Mouse (Mus musculus): ENCODE measurements around the gene Mroh9. TPM values are rescaled to one million over a fixed set of nuclear protein-coding genes. Genes with fewer than 3 reads are reported as not detected.

Gene Mroh9
- polyA plus RNA-seq, 1 experiment from 2014 or later = not detected

- no peaks in the 10 kb centered on the region for H3K9me3 ChIP-seq (replicated peaks)
- WGBS (ENCODE audit: insufficient replicate concordance) = 43% methylated on average over 2 of the region's 2 CpGs
- ATAC-seq = no peak
Measured at GRCm38 (mm10) chr1:163057363-163057762, 28.1 kb downstream of the Mroh9 start.

DNA sequence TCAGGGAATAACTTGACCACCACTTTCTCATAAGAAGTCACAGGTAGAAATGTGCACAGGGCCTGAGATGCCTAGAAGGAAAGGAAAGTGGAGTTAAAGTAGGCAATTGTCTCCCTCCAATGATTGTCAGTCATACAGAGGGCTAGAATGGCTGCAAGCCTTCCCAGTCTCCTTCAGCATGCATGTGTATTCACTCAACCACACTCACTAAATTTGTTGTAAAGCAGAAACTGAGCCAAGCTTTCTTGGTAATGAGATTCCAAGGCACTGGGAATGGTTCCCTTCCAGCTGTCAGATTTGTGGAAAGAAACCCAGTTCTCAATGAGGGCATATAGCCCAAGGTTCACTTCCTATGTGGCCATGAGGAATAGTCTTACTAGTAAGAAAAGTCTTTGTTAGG lies 29.8 kb downstream of the Mroh9 start:
- H3K4me2 ChIP-seq = no peak overlapping the region
- H3K27ac ChIP-seq = no peak overlapping the region
- no peak overlapping the region for H3K9ac ChIP-seq
- no peaks in the 10 kb centered on the region for H3K9me3 ChIP-seq (replicated peaks)
- H3K4me1 ChIP-seq = no peaks in the 10 kb centered on the region
- no peak overlapping the region for H3K4me3 ChIP-seq
- ATAC-seq = no peak
- H3K36me3 ChIP-seq = no peaks in the 10 kb centered on the region
- H3K27me3 ChIP-seq (replicated peaks) = no peaks in the 10 kb centered on the region

More at GRCm38 (mm10) chr1:163057363-163057762, 28.1 kb downstream of the Mroh9 start:
- H3K4me2 ChIP-seq = no peak overlapping the region
- no peaks in the 10 kb centered on the region for H3K4me1 ChIP-seq
- H3K27me3 ChIP-seq (replicated peaks) = no peaks in the 10 kb centered on the region
- no peak overlapping the region for H3K9ac ChIP-seq
- H3K36me3 ChIP-seq = no peaks in the 10 kb centered on the region
- no peak overlapping the region for H3K4me3 ChIP-seq
- H3K27ac ChIP-seq = no peak overlapping the region

DNA sequence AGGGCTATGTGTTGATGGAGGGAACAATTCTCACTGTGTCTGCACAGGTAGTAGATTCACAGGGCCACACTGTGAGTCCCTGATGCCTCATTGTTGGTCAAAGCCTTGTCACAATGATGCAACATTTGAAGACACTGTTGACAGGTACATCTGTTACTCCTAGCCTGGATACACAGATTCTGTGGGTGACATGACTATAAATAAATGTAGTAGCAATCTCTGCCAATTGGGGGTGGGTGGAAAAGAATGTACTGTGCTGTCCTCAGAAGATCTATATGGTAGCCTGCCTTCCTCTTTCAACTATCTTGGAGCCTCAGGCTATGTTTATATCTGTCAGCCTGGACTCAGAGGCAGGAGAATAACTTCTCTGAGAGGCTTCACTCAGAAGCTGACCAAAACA lies 62.4 kb downstream of the Mroh9 start:
- Histone ChIP-seq H3K9me3 (replicated peaks) (no peaks in the 10 kb centered on the region), H3K4me3 (no peak overlapping the region), H3K9ac (no peak overlapping the region), H3K36me3 (no peaks in the 10 kb centered on the region), H3K27ac (no peak overlapping the region), H3K27me3 (replicated peaks) (no peaks in the 10 kb centered on the region), H3K4me1 (no peaks in the 10 kb centered on the region), H3K4me2 (no peak overlapping the region)
- no peak for ATAC-seq

GRCm38 (mm10) chr1:163009220-163009619 lies 76.2 kb downstream of the Mroh9 start:
- no peak for ATAC-seq
- WGBS (ENCODE audit: insufficient replicate concordance) = 39% methylated on average over 3 of the region's 3 CpGs
- no peaks in the 10 kb centered on the region for H3K9me3 ChIP-seq (replicated peaks)

DNA sequence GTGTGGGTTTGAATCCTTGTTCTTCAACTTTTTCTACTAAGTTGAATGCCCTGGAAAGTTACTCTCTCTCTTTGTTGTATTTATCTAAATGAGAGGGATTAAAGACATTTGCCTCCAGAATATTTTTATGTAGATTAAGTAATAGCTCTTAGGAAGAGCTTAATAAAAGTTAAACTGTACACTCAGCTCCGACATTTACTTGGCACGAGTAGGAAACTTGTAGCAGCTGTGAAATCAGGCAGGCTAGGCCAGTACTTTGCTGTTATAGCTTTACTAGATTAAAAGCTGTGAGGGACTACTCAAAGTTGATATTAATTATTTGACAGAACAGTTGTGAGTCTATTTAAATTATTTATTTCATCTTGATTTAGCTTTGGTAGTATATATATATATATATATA lies 82.0 kb downstream of the Mroh9 start:
- ATAC-seq = no peak
- 72% methylated on average over 2 of the region's 2 CpGs for WGBS (ENCODE audit: insufficient replicate concordance)
- Histone ChIP-seq H3K4me3 (no peak overlapping the region), H3K4me2 (no peak overlapping the region), H3K9ac (no peak overlapping the region), H3K9me3 (replicated peaks) (no peaks in the 10 kb centered on the region), H3K4me1 (no peaks in the 10 kb centered on the region), H3K27me3 (replicated peaks) (no peaks in the 10 kb centered on the region), H3K27ac (no peak overlapping the region), H3K36me3 (no peaks in the 10 kb centered on the region)

More at GRCm38 (mm10) chr1:163009220-163009619, 76.2 kb downstream of the Mroh9 start:
- Histone ChIP-seq H3K4me1 (no peaks in the 10 kb centered on the region), H3K9ac (no peak overlapping the region), H3K27ac (no peak overlapping the region), H3K36me3 (no peaks in the 10 kb centered on the region), H3K4me2 (no peak overlapping the region), H3K27me3 (replicated peaks) (no peaks in the 10 kb centered on the region), H3K4me3 (no peak overlapping the region)

GRCm38 (mm10) chr1:163001271-163001829 lies 84.1 kb downstream of the Mroh9 start:
- Histone ChIP-seq H3K4me1 (no peaks in the 10 kb centered on the region), H3K4me3 (no peak overlapping the region), H3K9ac (no peak overlapping the region), H3K9me3 (replicated peaks) (no peaks in the 10 kb centered on the region), H3K27ac (no peak overlapping the region), H3K27me3 (replicated peaks) (no peaks in the 10 kb centered on the region), H3K36me3 (no peaks in the 10 kb centered on the region), H3K4me2 (no peak overlapping the region)
- no peak for ATAC-seq
- WGBS (ENCODE audit: insufficient replicate concordance) = 52% methylated on average over 4 of the region's 4 CpGs

DNA sequence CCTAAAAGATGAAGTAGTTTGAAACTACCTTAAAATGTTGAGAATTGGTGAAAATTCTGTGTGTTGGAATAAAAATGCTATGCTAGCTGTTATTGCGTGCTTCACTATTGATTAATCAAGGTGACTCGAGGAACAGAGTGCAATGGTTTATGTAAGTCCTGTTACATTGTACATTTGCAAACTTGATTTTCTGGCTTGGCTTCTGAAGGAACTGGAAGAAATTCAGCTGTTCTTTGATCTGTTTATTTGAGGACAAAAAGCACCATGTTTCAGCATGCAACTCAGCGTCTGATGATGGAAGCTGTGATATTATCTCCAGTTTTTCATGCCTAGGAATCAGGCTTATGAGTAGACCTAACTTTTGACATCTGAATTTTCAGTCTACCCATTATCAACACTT lies 97.9 kb downstream of the Mroh9 start:
- H3K4me3 ChIP-seq = no peak overlapping the region
- ATAC-seq = no peak
- H3K36me3 ChIP-seq = no peaks in the 10 kb centered on the region
- peaks cover 7% of the 10 kb centered on the region; the same call in 1 of the 2 replicates for H3K9me3 ChIP-seq (replicated peaks)
- WGBS (ENCODE audit: insufficient replicate concordance) = 76% methylated on average over 3 of the region's 3 CpGs
- H3K27ac ChIP-seq = no peak overlapping the region
- no peak overlapping the region for H3K9ac ChIP-seq
- H3K4me2 ChIP-seq = no peak overlapping the region
- no peaks in the 10 kb centered on the region for H3K27me3 ChIP-seq (replicated peaks)
- H3K4me1 ChIP-seq = no peaks in the 10 kb centered on the region

DNA sequence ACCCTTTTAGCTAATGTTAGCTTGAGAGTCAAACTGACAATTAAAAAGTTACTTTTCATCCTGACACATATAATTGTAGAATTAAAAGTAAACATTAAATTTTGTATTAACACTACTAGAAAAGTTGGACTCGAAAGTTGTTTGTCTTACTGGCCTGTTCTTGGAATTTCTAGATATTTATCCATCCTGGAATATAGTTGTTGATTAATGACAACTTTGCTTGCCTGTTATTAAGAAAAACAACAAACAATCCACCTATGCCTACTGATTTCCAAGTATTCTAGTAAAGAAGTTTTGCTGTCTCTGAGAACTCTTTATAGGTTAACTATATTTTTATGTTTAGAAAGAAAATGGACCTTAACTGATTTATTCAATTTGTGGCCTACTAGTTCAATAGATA lies 98.7 kb downstream of the Mroh9 start:
- Histone ChIP-seq H3K36me3 (no peaks in the 10 kb centered on the region), H3K9ac (no peak overlapping the region), H3K9me3 (replicated peaks) (peaks cover 7% of the 10 kb centered on the region; the same call in 1 of the 2 replicates), H3K4me1 (no peaks in the 10 kb centered on the region), H3K27ac (no peak overlapping the region), H3K27me3 (replicated peaks) (no peaks in the 10 kb centered on the region), H3K4me2 (no peak overlapping the region), H3K4me3 (no peak overlapping the region)
- no peak for ATAC-seq
- WGBS (ENCODE audit: insufficient replicate concordance) = 59% methylated on average over 1 of the region's 1 CpGs

DNA sequence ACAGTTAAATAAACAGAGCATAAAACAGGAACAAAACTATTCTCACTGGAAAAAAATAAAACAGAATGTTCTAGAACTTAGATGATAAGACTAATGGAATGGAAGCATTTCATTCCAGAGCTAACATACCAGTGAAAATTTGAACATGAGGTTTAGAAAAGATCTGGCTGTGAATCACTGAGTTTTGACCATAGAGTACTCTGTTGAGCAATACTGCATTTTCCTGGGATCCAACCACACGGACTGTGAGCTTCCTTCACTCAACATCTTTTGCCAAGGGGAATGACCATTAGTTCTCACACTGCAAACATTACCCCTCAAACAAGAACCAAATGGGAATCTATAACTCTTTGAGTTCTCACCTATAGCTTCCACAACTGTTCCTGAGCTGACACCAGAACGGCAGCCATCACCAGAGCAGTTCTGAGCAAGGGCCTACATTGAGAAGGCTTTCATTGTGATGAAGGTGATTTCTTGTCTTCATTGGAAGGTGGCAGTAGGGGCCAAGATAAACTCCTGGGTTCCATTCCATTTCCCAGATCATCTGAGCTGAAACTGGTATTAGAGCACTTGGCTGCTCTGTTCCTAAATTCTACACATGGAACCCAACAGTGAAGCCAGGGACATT lies 99.2 kb downstream of the Mroh9 start:
- 54% methylated on average over 2 of the region's 2 CpGs for WGBS (ENCODE audit: insufficient replicate concordance)
- no peak overlapping the region for H3K9ac ChIP-seq
- no peak for ATAC-seq

GRCm38 (mm10) chr1:162984428-162984827 lies 101.0 kb downstream of the Mroh9 start, which contains the start of gene Fmo3:
Gene Fmo3 (minus strand): TSS chr1:162984528.
- 30% methylated on average over 1 of the region's 1 CpGs for WGBS (ENCODE audit: insufficient replicate concordance)
- Histone ChIP-seq H3K27me3 (replicated peaks) (no peaks in the 10 kb centered on the region), H3K36me3 (no peaks in the 10 kb centered on the region), H3K4me3 (no peak within 1 kb of the TSS), H3K4me2 (no peak within 1 kb of the TSS), H3K9ac (no peak within 1 kb of the TSS), H3K27ac (no peak within 1 kb of the TSS), H3K4me1 (no peaks in the 10 kb centered on the region), H3K9me3 (replicated peaks) (no peaks in the 10 kb centered on the region)
- no peak for ATAC-seq

More for the DNA sequence above, 99.2 kb downstream of the Mroh9 start:
- no peak overlapping the region for H3K4me2 ChIP-seq
- H3K27me3 ChIP-seq (replicated peaks) = no peaks in the 10 kb centered on the region
- H3K36me3 ChIP-seq = no peaks in the 10 kb centered on the region
- no peak overlapping the region for H3K27ac ChIP-seq
- no peaks in the 10 kb centered on the region for H3K4me1 ChIP-seq
- no peak overlapping the region for H3K4me3 ChIP-seq
- peaks cover 6% of the 10 kb centered on the region; the same call in 1 of the 2 replicates for H3K9me3 ChIP-seq (replicated peaks)

All from liver, embryonic 12.5 days (tissue).